ENCODE assay signal across 30 mouse cellular contexts in genomic region chr1:177277361-177277760, GRCm38 (mm10).
"Had no signal": no experiment of that assay in that cellular context is flagged by ENCODE, and none has a peak within 500 bp of the region (broad histone marks: within the 10 kb centered on the region; RNA-seq: fewer than 3 reads in every experiment).

No protein-coding gene starts in this region.

- H3K9me3 ChIP-seq: limb, embryonic 10.5 days; limb, embryonic 12.5 days; limb, embryonic 13.5 days; limb, embryonic 15.5 days; liver, embryonic 12.5 days; liver, embryonic 13.5 days; liver, embryonic 15.5 days; lung, embryonic 15.5 days; midbrain, embryonic 10.5 days; midbrain, embryonic 12.5 days; midbrain, embryonic 13.5 days; midbrain, embryonic 15.5 days; neural tube, embryonic 12.5 days had no signal

- ATAC-seq: liver, embryonic 12.5 days; liver, postnatal 0 days; midbrain, embryonic 13.5 days; midbrain, embryonic 15.5 days; midbrain, embryonic 16.5 days had no signal

- H3K27ac ChIP-seq: left cerebral cortex, adult 2 months; limb, embryonic 10.5 days; limb, embryonic 12.5 days; limb, embryonic 13.5 days; limb, embryonic 15.5 days; liver, embryonic 12.5 days; liver, embryonic 13.5 days; liver, embryonic 14.5 days; liver, embryonic 15.5 days; lung, embryonic 15.5 days; macrophage; midbrain, embryonic 10.5 days; midbrain, embryonic 12.5 days; midbrain, embryonic 13.5 days; midbrain, embryonic 15.5 days; neural tube, embryonic 12.5 days had no signal

- H3K4me1 ChIP-seq: limb, embryonic 10.5 days; limb, embryonic 13.5 days; limb, embryonic 15.5 days; liver, embryonic 12.5 days; liver, embryonic 13.5 days; liver, embryonic 15.5 days; lung, embryonic 15.5 days; midbrain, embryonic 12.5 days; midbrain, embryonic 13.5 days; midbrain, embryonic 15.5 days; neural tube, embryonic 12.5 days had no signal

- H3K4me3 ChIP-seq: left cerebral cortex, adult 2 months; limb, embryonic 10.5 days; limb, embryonic 12.5 days; limb, embryonic 13.5 days; limb, embryonic 15.5 days; liver, embryonic 12.5 days; liver, embryonic 13.5 days; liver, embryonic 15.5 days; lung, embryonic 15.5 days; megakaryocyte, embryonic 14.5 days; midbrain, embryonic 10.5 days; midbrain, embryonic 12.5 days; midbrain, embryonic 13.5 days; midbrain, embryonic 15.5 days; myocyte; neural tube, embryonic 12.5 days had no signal

- DNase-seq: layer of hippocampus, postnatal 36 days; left cerebral cortex, postnatal 4 days; liver; liver, embryonic 13.5 days; liver, postnatal 0 days; lung, adult 18-20 months; lung, adult 2 months; lung, postnatal 10 days; lung, postnatal 36 days; midbrain, embryonic 14.5 days had no signal

- H3K36me3 ChIP-seq: limb, embryonic 10.5 days; limb, embryonic 12.5 days; limb, embryonic 13.5 days; limb, embryonic 15.5 days; liver, embryonic 12.5 days; liver, embryonic 13.5 days; liver, embryonic 15.5 days; lung, embryonic 15.5 days; midbrain, embryonic 10.5 days; midbrain, embryonic 12.5 days; midbrain, embryonic 13.5 days; midbrain, embryonic 15.5 days; neural tube, embryonic 12.5 days had no signal

- H3K27me3 ChIP-seq: limb, embryonic 12.5 days; limb, embryonic 13.5 days; limb, embryonic 15.5 days; liver, embryonic 12.5 days; liver, embryonic 13.5 days; liver, embryonic 15.5 days; lung, embryonic 15.5 days; megakaryocyte, embryonic 14.5 days; midbrain, embryonic 13.5 days; midbrain, embryonic 15.5 days; neural tube, embryonic 12.5 days had no signal

- H3K9ac ChIP-seq: limb, embryonic 12.5 days; limb, embryonic 13.5 days; limb, embryonic 15.5 days; liver, embryonic 12.5 days; liver, embryonic 13.5 days; liver, embryonic 14.5 days; liver, embryonic 15.5 days; liver, postnatal 0 days; lung, embryonic 15.5 days; midbrain, embryonic 12.5 days; midbrain, embryonic 13.5 days; midbrain, embryonic 15.5 days; neural tube, embryonic 12.5 days had no signal

- H3K4me2 ChIP-seq: limb, embryonic 12.5 days; limb, embryonic 13.5 days; limb, embryonic 15.5 days; liver, embryonic 11.5 days; liver, embryonic 12.5 days; liver, embryonic 13.5 days; liver, embryonic 15.5 days; lung, embryonic 15.5 days; midbrain, embryonic 11.5 days; midbrain, embryonic 12.5 days; midbrain, embryonic 13.5 days; midbrain, embryonic 15.5 days; neural tube, embryonic 12.5 days had no signal
